Mouse (Mus musculus) kidney, embryonic 16.5 days (tissue): ENCODE measurements at regions not wholly inside any gene's neighbourhood (a gene's known extent, or its start where the extent isn't known, plus 50 kb on each side); places are given as distances from the start of the nearest gene placed in this dataset.
A peak's percentile ranks its signal among the peaks of the same experiment; 100 is the strongest.

Experiments
- ATAC-seq: fragments of 200-750 bp; cut with Nextera tagmentation; 2 replicates; pipeline ENCODE4 v1.8.0; 2017; ENCODE audit warnings: moderate TSS enrichment; ENCODE audit not compliant: low FRiP score, low TSS enrichment
- H3K27ac ChIP-seq: fragments of 300-500 bp; sonication (generic); 2 replicates; pipeline ENCODE4 v1.5.1; 2014; ENCODE audit warnings: low read length
- H3K27me3 ChIP-seq: fragments of 300-500 bp; sonication (generic); 2 replicates; pipeline ENCODE4 v1.6.1; 2014; ENCODE audit warnings: low read length, control low read depth, mixed read lengths; ENCODE audit not compliant: insufficient read depth
- H3K36me3 ChIP-seq: fragments of 300-500 bp; sonication (generic); 2 replicates; pipeline ENCODE4 v1.6.1; 2014; ENCODE audit warnings: low read length, control low read depth, mixed read lengths; ENCODE audit not compliant: insufficient read depth
- H3K4me1 ChIP-seq: fragments of 300-500 bp; sonication (generic); 2 replicates; pipeline ENCODE4 v1.6.1; 2014; ENCODE audit warnings: low read length, control low read depth, mixed read lengths; ENCODE audit not compliant: insufficient read depth
- H3K4me2 ChIP-seq: fragments of 300-500 bp; sonication (generic); replicated peaks from 2 replicates; pipeline ENCODE4 v1.6.1; 2014; ENCODE audit warnings: low read depth, low read length
- H3K4me3 ChIP-seq: fragments of 300-500 bp; sonication (generic); 2 replicates; pipeline ENCODE4 v1.5.1; 2014; ENCODE audit warnings: mild to moderate bottlenecking, low read length
- H3K9ac ChIP-seq: fragments of 300-500 bp; sonication (generic); replicated peaks from 2 replicates; pipeline ENCODE4 v1.6.1; 2014; ENCODE audit warnings: low read length
- H3K9me3 ChIP-seq: fragments of 300-500 bp; sonication (generic); 2 replicates; pipeline ENCODE4 v1.6.1; 2016; ENCODE audit warnings: low read length, control low read depth
- WGBS: fragments of 180-500 bp; shearing (Covaris S2); extraction: QIAGEN DNeasy Blood & Tissue Kit; methylation state at CpG from one replicate; pipeline ENCODE4 v1.1.7; 2014; 5-methylcytosine and 5-hydroxymethylcytosine counted together

- Histone ChIP-seq H3K27ac (no peak overlapping the region), H3K9me3 (no peaks in the 10 kb centered on the region), H3K36me3 (no peaks in the 10 kb centered on the region), H3K4me2 (no peak overlapping the region), H3K9ac (no peak overlapping the region), H3K4me3 (no peak overlapping the region), H3K4me1 (peaks cover 21% of the 10 kb centered on the region), H3K27me3 (no peaks in the 10 kb centered on the region)
- 64% methylated on average over 6 of the region's 6 CpGs for WGBS
- no peak for ATAC-seq
These were observed 53.4 kb upstream of the Tbl1xr1 start for GRCm38 (mm10) chr3:22023049-22023448.

GRCm38 (mm10) chr3:22023551-22023950, 52.9 kb upstream of the Tbl1xr1 start:
- no peak for ATAC-seq
- H3K4me3 ChIP-seq = no peak overlapping the region
- no peaks in the 10 kb centered on the region for H3K27me3 ChIP-seq
- WGBS = 71% methylated on average over 5 of the region's 5 CpGs
- H3K36me3 ChIP-seq = no peaks in the 10 kb centered on the region
- H3K9me3 ChIP-seq = no peaks in the 10 kb centered on the region
- H3K4me1 ChIP-seq = peaks cover 21% of the 10 kb centered on the region
- H3K4me2 ChIP-seq = no peak overlapping the region
- peak overlapping the region; percentile 1; the same call in 1 of the 2 replicates for H3K27ac ChIP-seq
- H3K9ac ChIP-seq = no peak overlapping the region

DNA sequence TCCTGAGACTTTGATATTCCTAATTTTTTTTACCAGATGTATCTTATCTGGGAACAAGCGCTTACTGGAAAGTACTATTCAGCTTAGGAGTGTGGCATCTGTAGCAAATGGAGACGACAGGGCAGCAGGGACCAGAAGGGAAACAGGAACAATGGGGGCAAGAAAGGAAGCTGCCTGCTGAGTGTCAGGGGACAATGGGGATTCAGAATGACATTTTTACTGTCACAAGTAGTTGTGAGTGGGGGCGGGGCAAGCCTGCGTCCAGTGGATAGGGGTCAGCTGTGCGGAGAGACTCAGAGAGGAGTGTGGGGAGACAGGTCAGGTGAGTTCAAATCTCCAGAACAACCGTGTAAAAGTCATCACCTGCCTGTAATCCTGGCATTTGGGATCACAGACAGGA, 52.3 kb upstream of the Tbl1xr1 start:
- WGBS = 19% methylated on average over 6 of the region's 6 CpGs
- no peaks in the 10 kb centered on the region for H3K9me3 ChIP-seq
- H3K9ac ChIP-seq = no peak overlapping the region
- H3K4me3 ChIP-seq = no peak overlapping the region
- H3K27me3 ChIP-seq = no peaks in the 10 kb centered on the region
- peak overlapping the region; percentile 1; the same call in 1 of the 2 replicates for H3K27ac ChIP-seq
- H3K36me3 ChIP-seq = no peaks in the 10 kb centered on the region
- no peak overlapping the region for H3K4me2 ChIP-seq
- ATAC-seq = peak; percentile 51; the same call in 1 of the 2 replicates
- H3K4me1 ChIP-seq = peaks cover 21% of the 10 kb centered on the region

- H3K4me2 ChIP-seq = no peak overlapping the region
- H3K9me3 ChIP-seq = no peaks in the 10 kb centered on the region
- 30% methylated on average over 6 of the region's 6 CpGs for WGBS
- H3K4me1 ChIP-seq = peaks cover 21% of the 10 kb centered on the region
- ATAC-seq = no peak
- no peaks in the 10 kb centered on the region for H3K36me3 ChIP-seq
- H3K4me3 ChIP-seq = no peak overlapping the region
- H3K9ac ChIP-seq = no peak overlapping the region
- no peaks in the 10 kb centered on the region for H3K27me3 ChIP-seq
- no peak overlapping the region for H3K27ac ChIP-seq
These were observed 51.3 kb upstream of the Tbl1xr1 start for GRCm38 (mm10) chr3:22025119-22025518.

DNA sequence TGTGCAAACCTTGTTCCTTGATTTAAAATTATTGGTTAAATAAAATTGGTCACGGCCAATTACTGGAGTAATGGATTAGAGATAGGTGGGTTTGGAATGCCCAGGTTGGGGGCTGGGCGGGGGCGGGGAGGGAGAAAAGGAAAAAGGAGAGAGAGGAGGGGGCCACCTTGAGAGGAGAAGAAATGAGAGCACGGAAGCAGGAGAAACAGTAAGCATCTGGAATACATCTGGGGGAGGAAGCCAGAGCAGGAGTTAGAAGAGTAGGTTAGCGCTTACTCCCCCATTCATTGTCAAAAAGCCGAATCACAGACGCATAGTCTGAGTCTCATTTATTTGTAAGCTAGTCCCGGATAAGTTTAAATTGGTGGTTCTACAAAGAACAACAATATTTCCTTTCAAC, 50.8 kb upstream of the Tbl1xr1 start:
- 44% methylated on average over 8 of the region's 8 CpGs for WGBS

More for the DNA sequence above, 50.8 kb upstream of the Tbl1xr1 start:
- no peaks in the 10 kb centered on the region for H3K9me3 ChIP-seq
- no peak overlapping the region for H3K9ac ChIP-seq
- H3K27me3 ChIP-seq = no peaks in the 10 kb centered on the region
- no peaks in the 10 kb centered on the region for H3K36me3 ChIP-seq
- H3K4me3 ChIP-seq = no peak overlapping the region
- peaks cover 21% of the 10 kb centered on the region for H3K4me1 ChIP-seq
- ATAC-seq = no peak
- H3K4me2 ChIP-seq = no peak overlapping the region
- H3K27ac ChIP-seq = no peak overlapping the region
